Mouse (Mus musculus) hindlimb bud, embryonic 11.5 days (tissue): ENCODE data around the gene Lysmd2.
"Not testable (repeated sequence)": the region's sequence is repeated elsewhere in the genome, so short reads cannot be mapped to it uniquely, and the experiment has no call there.

Experiments
- DNase-seq: peaks from one replicate; pipeline ENCODE4 v3.0.0-alpha.2; 2012; ENCODE audit warnings: low read depth, low spot score; ENCODE audit errors: extremely low spot score

The Lysmd2 gene

DNA sequence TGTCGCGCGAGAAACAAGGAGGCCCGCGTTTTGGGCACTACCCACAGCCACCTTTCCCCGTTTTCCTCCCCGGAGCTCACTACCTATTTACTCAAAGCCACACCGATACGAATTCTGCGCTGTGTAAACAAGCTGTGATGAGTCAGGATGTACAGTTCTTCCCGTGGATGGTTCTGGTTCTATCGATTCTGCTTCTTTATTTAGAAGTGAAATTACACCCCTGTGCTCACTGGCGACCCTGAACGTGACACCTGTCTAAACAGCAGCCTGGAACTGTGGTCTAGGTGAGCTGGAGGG lies 715 bp downstream of the Lysmd2 start:
- DNase-seq = no peak

GRCm38 (mm10) chr9:75630823-75631454 lies 5.4 kb downstream of the Lysmd2 start:
- no peak for DNase-seq

DNA sequence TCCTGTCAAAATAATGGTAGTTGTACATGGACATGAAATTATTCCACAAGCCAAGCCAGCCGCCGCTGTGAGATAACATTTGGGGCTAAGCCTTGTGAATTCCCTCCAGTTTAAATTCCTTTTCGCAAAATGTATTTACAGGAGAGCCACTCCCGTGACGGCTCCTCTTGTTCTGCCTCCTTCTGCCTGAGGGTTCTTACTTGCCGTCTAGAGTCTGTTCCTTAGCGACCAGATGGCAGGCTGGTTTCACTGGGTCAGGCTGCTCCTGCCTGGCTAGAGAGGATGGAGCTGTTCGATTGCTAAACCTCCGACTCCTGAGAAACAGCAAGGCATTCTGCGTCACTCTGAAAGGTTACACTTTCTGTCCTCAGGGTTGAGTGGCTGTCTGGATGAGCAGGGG lies 6.6 kb downstream of the Lysmd2 start:
- no peak for DNase-seq

DNA sequence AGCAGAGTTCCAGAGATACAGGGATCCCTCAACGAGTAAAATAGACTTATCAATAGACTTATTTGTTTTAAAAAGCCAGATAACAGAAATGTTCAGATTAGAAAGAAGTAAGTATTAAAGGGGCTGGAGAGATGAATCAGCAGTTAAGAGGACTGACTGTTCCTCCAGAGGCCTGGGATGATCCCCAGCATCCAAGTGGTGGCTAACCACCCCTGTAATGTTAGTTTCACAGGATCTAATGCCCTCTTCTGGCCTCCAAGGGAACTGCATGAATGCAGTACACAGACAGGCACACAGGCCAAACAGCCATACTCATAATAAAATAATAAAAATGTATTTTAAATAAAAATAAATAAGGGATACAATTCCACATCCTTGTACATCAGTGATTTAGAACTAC lies 7.4 kb downstream of the Lysmd2 start:
- DNase-seq = no peak

DNA sequence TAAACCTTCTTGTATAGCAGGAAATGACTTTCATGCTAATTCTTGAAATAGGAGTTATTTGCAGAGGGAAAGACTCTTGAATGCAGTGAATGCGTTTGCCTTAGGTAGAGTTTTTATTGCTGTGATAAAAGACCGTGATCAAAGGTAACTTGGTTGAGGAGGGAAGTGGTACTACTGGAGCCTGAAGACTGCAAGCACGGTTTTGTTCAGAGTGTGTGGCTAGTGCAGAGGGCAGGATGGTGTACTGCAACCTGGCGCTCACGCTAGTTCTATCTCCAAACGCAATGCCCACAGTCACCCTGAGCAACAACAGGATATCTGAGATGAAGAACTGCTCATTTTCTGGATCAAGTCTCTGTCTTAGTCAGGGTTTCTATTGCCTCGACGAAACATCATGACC lies 8.1 kb downstream of the Lysmd2 start:
- DNase-seq = no peak

GRCm38 (mm10) chr9:75634226-75634625 lies 8.7 kb downstream of the Lysmd2 start:
- DNase-seq = no peak

GRCm38 (mm10) chr9:75645405-75645804 lies 19.9 kb downstream of the Lysmd2 start:
- DNase-seq = no peak

DNA sequence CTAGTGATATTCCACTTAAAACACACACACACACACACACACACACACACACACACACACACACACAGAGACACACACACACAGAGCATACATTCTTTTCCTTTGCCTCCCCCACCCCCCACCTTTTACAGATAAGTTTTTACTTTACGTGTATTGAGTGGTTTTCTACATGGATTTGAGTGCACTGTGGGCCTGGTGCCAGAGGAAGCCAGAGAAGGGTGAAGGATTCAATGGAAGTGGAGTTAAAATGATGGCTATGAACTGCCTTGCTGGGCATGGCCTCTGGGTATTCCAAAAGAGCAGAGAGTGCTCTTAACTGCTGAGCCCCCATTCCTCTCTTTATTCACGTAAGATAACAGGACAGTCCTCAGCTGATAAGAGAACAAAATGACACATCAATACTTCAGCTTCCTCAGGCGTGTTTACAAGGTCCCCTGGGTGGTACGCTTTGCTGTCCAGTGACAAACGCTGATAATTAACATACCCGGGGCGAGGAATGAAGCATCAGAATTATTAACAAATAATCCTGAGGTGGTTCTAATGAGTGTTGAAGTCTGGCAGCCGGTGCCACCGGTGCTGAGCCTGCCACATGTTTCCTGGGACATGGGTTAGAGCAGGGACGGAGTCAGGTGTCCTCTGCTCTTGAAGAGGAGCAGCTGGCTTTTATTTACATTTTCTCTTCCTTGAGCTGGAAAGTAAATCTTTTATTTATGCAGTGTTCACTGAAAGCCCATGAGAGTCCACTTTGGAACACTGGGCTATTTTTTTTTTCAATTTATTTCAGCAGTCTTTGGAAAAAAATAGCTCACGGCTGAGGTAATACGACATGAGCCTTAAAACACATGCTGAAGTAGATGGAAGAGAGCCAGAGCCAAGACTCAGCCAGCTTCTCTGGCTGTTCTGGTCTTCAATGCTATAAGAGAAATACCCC lies 28.7 kb downstream of the Lysmd2 start:
- no peak for DNase-seq

GRCm38 (mm10) chr9:75656456-75656855 lies 30.9 kb downstream of the Lysmd2 start:
- not testable (repeated sequence) for DNase-seq

DNA sequence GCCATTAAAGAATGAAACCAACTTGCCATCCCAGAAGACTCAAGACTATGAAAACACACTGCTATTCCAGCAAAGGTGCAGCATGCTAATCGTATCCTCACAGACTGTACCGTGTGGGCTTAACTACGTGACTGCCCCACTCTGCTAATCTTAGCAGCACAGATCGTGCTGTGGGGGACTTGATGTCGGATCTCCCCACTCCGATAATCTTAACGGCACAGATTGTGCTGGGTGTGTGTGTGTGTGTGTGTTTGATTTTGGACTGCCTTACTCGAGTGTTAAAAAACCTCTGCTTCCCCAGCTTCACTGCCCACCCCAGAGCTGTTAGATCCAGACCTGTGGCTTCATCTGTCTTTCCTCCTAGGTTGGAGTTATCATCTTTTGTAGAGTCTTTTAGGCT lies 35.4 kb downstream of the Lysmd2 start:
- no peak for DNase-seq

DNA sequence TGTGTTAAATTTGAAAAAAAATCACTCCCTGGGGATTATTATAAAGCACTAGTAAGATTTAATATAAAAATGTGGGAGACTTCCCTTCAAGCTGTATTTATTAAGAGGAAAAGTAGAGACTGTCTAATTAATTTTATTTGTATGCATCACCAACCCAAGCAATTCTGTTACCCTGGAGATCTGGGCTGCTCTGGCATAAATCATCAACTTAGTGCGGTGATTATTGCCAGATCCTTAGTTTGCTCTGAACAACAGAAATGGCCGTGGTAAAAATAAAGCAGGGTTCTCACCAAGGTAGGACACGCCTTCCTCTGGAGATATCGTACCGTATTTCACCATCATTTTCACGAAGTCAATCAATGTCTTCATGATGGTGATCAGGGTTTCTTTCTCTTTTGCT lies 39.8 kb downstream of the Lysmd2 start:
- DNase-seq = no peak

GRCm38 (mm10) chr9:75666612-75667011 lies 41.1 kb downstream of the Lysmd2 start:
- no peak for DNase-seq

GRCm38 (mm10) chr9:75672769-75673168 lies 47.2 kb downstream of the Lysmd2 start:
- DNase-seq = no peak

GRCm38 (mm10) chr9:75676226-75676625 lies 50.7 kb downstream of the Lysmd2 start:
- no peak for DNase-seq

DNA sequence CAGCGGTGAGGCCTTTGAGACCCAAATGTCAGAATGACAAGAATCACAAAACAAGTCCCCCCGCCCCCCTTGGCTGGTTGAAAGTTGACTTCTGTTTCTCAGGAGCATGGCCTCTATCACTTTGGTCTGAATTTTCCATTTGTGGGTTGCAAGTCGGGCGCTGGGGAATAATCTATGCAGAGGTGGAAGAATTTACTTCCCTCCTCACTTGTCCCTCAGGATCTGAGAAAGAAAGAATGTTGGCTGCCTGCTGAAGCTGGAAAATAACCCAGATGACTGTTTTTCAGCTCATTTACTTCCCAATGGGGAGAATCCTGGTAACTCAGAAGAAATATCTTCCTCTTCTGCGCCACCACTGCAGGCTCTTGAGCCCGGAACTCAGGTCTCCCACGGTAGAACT lies 52.8 kb downstream of the Lysmd2 start:
- DNase-seq = no peak

DNA sequence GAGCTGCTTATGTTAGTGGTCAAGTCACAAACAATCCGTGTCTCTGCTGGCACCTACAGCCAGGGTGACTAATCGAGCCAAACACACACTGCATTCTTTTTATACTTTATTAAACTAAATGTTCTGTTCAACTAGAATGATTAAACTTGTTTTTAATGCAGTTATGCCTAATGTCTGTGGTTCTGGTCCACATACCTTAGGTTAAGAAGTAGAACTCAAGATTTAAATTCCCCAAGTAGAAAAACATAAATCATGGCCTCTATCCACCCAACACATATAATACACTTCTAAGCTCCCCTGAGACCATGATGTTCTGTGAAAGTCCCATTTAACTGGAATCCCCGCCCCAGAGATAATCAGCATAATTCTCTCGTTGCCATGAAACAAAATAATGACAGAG lies 54.1 kb downstream of the Lysmd2 start:
- no peak for DNase-seq

- no peak for DNase-seq
Measured at GRCm38 (mm10) chr9:75680606-75681005, 55.1 kb downstream of the Lysmd2 start.

DNA sequence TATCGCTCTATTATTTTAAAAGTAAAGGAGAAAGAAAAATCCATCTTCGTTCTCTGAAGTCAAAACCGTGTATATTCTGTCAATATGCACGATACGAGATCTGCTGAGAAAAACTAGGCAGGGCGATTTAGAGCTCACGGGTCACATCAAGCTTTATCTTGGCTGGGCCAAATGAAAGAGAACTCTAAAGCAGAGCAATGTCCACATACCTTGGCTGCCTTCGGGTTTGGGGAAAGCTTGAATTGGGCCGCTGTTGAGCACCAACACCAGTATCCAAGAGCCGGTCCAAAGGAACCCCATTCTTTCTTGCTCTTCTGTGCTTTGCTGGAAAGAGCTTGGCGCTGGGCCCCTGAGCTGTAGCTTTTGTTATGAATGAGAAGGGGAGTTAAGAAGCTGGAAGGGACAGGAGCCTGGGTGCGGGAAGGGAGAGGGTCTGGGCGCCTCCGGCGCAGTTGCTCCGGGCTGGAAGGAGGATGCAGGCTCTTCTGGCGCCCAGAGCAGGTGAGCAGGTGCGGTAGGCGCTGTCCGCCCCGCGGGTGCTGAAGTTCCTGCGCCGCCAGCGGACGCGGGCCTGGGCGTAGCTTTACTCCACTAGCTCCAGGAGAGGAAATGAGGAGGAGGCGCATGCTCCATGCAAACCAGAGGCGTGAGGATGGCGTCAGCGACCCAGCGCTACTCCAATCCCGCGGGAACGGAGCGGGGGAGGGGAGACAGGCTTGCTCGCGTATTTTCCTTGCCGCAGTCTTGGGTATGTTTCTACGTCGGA lies 58.1 kb downstream of the Lysmd2 start, which contains the start of gene Scg3:
Gene Scg3 (minus strand): TSS at position 631 of the 766 bp plus-strand sequence.
- peak; percentile 44 for DNase-seq

DNA sequence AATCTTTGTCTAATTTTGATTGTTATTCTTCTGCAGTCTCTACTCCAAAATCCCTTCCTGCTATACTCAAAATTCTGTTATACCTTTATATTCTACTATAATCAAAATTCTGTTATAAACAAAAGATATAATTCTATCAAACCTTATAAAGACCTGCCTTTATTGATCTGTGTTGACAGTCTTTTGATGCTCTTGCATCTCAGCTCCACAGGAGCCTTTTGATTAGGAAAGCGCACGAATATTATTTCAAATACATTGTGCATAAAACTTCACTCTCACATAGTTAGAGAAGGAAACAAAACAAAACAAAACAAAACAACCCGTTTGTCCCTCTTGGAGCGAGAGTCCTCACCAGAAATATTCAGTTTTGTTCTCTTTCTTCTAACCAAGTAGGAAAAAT lies 58.8 kb downstream of the Lysmd2 start:
- no peak for DNase-seq

DNA sequence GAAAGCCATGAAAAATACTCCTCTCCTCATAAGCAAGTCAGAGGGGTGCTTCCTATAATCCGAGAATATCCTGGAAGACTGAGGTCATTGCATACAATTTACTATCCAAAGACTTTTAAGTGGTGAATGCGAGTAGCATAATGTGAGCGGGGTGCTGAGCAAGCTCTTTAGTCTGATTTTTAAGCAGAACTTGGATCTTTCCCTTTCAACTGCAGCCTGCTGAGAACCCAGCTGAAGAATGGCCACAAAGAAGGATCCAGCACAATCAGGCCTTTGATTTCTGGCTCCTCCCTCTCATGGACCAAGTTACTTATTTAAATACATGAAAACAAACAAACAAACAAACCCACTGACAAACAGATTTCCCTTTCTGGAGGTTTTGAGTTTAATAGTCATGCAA lies 59.2 kb downstream of the Lysmd2 start:
- DNase-seq = no peak
